Mouse (Mus musculus) layer of hippocampus, adult 18-20 months (tissue): ENCODE measurements at regions not wholly inside any gene's neighbourhood (a gene's known extent, or its start where the extent isn't known, plus 50 kb on each side); places are given as distances from the start of the nearest gene placed in this dataset.

Source experiments
- DNase-seq, 2 experiments: peaks; one replicate each; pipeline ENCODE4 v3.0.0; 2022; ENCODE audit warnings: low spot score in 2 of 2

DNA sequence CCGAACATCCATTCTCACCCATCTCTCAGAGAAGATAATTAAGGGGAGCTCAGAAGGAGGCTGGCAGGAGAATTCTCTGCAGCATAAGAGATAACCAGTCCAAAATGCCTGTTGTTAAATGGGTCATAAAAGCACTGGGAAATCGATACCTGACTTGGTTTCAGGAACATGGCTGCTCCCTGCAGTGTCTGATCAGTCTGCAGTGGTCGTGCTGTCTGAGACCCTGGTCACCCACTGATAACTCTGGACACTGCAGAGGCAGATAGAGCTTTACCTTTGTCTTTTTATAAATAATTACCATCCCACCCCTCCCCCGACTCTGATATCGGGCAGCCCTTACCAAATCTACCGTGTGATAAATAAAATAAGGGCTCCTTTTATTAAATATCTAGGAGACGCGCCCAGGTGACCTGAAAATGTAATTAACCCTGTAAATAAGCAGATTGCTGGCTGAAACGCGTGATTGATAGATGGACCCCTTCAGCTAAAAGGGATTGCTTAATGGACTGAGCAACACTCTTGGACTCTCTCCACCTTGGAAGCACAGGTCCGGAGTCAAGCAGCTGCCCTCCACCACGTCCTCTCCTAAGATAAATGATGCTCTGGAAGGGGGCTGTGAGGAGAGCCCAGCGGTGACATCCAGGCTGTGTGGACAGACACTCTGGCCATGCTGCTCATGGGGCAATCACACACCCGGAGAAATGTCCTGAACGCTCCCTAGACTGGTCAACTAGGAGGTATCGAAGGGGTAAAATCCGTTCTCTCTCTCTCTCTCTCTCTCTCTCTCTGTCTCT lies 384.4 kb downstream of the Mtx2 start:
- DNase-seq = no peak

DNA sequence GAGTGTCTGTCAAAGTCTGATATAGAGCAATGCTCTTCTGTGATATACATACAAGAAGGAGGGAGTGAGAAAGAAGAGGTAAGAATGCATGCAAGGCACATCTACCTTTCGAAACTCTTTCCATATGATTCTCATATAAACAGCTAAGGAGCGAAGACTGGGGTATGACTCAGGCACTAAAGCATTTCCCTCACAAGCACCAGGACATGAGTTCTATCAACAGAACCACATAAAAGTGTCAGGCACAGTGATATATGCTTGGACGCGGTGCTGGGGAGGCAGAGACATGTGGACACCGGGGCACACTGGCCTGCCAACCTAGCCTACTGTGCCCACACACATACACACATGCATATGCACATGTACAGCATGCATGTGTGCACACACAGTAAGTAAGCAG lies 391.3 kb downstream of the Mtx2 start:
- no peak for DNase-seq

DNA sequence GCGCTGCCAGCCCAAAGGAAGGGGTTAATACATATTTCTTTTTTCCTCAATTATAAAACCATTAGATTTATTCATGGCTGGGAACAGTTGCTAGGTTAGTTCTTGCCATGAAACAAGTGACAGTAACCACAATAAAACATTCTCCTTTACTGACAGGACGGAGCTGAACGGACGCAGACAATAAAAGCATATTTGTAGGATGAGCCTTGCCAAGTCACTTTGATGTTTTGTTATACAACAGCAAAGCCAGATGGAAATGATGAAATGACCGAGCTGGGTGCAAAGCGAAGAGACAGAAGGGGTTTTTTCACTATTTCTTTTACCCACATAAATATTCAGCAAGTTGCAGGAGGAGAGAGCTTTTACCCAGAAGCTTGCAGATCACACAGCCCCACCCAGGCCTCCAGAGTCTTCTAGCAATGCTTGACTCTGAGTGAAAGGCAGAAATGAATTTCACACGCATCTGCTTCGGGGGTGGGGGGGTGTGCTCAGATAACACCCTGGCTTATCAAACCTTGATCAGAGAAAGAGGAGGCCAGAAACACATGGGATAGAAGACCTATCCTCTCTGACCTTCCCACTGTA lies 395.3 kb downstream of the Mtx2 start:
- DNase-seq = peak; percentile 37 to 72

DNA sequence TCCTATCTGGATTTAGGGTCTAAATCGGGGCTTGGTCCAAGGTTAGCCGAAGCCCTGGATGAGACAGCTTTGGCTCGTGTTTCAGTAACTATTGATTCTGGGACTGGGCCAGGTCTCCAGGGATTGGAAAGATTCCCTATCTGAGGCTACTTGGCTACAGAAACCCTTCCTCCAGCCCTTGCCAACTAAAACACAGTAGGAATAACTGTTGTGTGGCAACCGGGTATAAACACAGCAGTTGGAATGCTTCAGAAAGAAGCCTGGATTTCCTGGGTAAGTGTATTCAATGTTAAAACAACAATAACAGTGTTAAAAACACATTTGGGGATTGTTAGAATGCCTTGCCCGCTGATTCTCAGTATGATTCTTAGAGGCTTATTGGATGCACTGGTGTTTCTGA lies 398.8 kb downstream of the Mtx2 start:
- peak; percentile 8 to 48 for DNase-seq

DNA sequence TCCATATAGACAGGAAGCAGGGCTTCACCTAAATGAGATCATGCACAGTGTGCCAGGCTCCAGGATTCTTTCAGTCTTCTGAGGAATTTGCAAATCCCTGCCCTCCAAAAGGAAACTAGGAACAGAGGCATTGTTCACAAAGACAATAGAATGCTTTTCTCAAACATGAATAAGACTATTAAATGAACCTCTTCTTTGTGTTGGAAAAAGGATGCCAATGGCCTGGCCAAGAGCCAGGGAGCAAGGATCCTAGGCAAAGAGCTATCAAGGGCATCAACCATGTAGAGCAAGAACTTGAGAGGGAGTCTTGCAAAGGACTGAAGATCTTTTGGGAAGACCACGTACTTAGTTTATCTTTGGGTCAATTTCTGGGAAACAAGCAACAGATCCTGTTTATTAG lies 415.4 kb downstream of the Mtx2 start:
- no peak for DNase-seq

DNA sequence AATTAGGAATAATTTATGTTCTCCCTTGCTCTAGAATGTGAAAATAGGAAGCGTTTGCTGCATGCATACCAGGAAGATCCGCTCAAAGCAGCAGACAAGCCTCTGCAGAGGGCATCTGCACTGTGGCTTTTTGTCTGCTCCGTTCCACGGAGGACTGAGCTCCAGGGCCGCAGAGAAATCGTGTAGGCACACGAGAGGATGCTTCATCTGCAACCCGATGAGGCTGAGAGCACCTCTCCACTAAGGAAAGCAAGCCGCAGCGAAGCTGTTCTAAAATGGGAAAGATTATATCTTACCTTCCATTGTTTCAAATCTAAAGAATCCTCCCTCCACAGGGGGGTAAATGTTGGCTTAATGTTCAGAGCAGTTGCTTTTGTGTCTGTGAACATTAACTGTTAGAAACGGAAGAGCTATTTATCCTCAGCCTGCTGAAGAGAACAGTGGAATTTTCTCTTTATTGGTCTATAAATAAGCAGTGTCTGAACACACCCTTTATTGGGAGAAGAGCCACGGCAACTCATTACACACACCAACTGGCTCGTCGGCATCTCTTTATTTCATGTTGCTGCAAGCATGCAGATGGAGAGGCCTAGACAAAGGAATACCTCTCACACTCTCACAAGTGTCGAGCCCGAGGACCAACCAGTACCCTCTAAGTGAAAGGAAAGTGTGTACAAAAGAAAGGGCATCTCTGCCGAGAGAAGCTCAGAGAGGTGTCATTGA lies 414.6 kb upstream of the Hnrnpa3 start:
- peak in 1 of 2 experiments; percentile 55 for DNase-seq

DNA sequence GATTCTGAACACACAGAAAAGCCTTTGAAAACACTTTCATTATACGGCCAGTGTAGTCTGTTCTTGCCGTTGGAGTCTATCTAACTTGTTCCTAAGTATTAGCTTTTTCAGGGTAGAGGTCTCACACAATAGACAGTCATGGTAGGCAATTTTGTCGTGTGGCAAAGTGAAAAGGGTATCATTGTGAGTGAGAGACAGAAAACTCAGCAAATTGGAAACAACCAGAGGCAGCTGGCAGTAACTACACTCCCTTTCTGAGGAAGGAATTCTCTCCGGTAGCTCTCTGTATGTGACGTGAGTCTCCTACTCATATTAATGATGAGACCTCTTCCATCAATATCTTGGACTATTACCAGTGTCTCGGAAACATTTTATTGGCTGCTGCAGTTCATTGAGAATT lies 413.8 kb upstream of the Hnrnpa3 start:
- no peak for DNase-seq

DNA sequence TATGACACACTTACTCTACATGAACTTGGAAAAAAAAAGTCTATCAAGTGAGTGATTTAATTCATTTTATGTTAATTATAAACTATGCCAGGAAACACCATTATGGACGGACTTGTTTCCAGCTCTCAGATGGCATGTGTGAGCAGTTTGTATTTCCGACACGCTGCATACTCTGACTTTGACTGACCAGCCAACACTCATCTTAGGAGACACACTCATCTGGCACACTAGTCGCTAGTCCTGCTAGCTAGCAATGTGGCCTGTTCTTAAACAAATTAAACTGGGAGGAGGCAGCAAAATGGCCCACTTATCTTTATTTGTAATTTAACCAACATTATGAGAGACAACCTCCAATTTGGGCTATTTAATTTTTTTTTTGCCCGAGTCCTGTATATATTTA lies 413.4 kb upstream of the Hnrnpa3 start:
- DNase-seq = no peak

DNA sequence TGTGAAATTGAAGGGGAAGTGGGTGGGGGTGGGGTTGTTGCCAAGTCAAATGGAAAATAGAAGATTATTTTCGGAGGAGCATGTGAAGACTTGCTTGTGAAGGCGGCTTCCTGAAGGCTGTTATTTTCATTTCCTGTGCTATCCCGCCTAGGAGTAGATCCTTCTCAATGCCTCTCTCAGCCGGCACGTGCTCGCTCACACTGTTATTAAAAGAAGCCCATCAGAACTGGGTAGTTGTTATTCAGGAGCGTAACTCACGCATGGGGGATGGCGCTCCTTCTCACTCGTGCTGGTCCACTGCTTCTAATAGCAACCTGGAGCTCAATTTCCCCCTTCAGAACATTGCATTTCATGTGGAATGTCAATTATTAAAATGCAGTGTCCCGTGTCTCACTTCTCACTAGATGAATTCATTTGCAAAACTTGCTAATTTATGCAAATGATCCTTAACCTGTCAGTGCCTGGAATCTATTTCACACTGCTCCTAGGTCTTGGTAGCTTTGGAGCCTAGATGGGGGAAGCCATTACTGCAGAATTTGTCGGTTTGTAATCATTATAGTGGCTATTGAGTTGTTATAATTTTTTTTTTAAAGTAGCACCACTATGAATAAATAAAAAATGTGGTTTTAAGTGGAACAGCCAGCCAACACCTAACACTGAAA lies 412.8 kb upstream of the Hnrnpa3 start:
- no peak for DNase-seq

DNA sequence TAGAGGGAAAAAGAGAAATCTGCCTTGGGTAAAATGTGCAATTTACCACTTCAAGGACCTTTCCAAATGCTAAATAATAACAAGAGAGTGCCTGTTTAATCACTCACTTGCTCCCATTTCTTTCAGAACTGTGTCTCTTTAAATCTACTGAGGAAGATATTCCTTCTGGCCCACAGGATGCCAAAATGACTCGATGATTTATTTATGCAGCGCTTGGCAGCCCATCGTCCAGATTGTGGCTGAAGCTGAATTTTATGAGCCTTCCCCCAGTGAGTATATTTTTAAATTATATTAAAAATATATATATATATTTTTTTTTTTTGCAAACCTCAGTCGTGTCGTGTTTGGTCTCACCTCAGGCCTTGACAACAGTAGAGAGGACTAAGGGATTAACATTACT lies 410.8 kb upstream of the Hnrnpa3 start:
- DNase-seq = no peak

DNA sequence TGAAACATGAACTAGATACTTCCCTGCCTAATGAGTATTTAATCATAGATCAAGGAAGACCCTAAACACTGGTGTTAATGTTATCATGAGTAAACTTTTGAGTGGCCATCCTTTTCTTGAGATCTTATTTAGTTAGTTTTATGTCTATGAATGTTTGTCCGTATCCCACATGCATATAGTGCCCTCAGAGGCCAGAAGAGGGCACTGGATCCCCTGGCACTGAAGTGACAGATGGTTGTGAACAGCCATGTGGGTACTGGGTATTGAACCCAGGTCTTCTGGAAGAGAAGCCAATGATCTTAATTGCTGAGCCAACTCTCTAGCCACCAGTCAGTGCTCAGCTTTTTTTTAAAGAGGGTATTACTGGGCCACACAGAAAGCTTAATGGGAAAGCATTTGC lies 408.6 kb upstream of the Hnrnpa3 start:
- DNase-seq = no peak

DNA sequence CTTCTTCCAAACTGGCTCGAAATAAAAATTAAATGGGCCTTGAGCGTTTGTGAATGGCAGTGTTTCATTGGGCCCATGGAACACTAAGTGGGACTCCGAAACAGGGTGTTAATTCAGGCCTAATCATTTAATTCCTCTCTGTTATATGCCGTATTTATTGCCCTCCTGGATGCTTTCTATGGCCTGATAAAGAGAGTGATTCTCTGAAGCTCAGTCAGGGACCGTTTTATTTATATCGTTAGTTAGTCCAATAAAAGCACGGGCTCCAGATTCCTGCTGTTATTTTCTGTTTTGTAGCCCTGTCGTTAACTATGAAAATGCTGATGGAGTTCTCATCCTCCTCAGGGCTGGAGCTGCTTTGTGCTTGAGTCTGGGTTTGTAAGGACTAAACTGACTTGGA lies 406.2 kb upstream of the Hnrnpa3 start:
- no peak for DNase-seq

DNA sequence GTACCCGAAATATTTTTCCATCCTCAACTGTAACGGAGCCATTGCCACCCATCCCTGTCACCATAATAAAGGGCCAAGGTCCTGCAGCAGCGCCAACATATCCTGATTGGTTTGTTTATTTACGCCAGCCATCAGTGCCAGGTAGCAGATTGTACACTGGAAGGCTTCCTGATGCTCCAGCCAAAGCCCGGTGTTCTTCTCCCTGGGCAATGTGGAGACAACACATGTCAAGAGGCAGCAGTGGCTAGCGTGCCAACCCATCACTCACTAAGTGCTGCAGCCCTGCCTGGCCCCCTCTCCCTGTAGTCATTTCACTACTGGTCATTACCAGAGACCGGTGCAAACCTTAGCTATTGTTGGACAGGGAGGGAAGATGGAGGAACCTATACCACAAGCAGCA lies 393.8 kb upstream of the Hnrnpa3 start:
- no peak for DNase-seq

DNA sequence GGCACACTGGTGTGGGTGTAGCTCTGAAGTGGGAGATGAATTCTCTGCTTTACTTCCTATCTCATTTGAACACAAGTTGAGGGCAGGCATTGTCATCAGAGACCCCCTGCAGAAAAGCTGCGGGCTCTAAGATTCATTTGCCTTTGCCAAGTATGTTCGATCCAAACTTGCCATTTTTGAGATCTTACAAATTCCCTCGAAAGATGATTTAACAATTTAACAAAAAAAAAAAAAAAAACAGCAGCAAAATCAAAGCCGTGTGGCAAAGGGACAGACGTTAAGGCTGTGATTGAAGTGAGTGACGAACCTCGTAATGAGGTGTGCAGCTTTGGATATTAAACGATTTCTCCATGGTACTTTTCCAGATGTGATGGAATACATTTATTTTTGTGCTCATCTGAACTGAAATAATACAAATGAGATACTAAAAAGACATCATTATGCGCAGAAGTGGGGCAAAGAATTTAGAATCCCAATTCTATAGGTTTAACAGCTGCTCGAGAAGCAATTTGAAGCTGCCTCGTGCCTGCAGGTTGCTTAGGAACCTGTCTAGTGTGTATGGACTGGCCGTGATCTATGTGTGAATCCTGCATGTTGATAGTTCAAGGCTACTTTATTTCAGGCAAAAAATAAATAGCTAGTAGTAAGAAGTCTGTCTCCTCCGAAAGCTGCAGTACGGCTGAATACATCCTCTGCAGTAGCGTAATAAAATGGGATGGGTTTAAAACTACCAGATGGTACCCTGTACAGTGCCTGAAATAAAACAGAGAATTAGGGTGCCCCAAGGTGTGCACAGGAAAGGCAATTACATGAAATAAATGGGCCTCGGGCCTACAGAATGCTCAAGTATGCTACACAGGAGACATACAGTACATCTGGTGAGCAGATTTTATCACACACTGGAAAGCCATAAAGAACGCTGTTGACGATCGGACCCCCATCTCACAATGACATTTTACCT lies 393.0 kb upstream of the Hnrnpa3 start:
- DNase-seq = no peak

DNA sequence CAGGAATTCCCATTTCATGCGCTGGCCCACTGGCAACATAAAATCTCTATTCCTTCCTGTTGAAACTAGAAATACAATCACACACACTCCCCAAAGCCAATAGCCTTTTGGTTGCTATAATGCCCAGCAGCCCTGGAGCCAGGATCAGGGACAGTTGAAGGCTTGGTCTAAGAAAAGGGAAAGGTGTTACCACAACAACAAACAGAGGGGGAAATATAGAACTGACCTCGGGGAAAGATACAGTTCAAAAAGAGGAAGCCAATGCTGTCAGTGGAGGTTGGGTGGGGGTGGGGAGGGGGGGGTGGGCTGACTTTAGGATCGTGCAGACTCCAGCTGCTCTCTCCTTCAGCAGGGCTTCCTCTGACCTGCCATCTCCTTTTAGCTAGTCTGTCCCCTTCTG lies 391.1 kb upstream of the Hnrnpa3 start:
- no peak for DNase-seq

DNA sequence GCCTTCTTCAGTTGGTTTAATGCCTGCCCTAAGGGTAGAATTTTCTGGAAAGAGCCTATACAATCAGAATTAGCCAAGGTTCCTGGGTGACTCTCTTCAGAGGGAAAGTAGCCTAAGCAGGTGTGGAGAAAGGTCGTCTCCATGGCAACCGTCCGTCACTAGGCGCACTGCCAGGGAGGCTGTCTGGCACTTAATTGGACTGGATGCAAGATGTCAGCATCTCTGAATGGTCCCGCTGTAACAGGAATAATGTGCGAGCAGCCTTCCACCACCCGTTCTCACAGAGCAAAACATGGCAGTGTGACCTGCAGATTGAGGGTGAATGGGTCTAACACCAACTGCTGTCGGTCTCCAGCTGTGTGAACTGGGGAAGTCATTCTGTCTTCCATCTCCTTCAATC lies 389.6 kb upstream of the Hnrnpa3 start:
- no peak for DNase-seq

DNA sequence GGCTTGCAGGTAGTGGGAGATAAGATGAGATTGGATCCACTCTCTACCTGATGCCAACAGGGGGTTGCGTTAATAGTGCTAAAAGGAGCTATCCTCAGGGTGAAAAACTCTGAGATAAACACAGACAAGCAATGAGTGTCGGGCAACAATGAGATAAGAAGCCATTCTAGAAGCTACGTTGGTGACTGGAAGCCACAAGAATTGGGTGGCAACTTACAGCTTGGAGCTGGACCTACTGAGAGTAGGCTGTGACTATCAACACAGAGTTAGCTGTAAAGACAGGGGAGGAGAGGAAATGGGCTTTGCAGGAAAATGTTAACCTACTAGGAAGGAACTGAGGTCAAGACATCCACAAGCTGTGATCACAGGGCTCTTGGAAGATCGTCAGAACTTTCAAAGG lies 388.9 kb upstream of the Hnrnpa3 start:
- DNase-seq = no peak

DNA sequence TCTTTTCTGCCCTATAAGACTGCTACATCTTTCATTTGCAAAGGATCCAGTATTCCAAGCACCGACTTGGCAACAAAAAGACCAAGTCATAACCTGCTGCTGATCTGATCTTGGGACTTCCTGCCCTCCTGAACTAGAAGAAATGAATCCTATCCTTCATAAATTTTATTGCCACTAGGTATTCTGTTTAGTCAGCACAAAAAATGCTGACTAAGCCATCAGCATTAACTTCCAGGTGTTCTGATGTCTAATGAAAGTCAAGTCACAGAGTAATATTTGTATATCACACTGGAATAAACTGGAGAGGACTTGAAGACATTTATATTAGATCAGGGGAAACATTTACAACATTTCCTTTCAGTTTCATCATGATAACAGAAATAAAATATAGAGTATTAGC lies 371.2 kb upstream of the Hnrnpa3 start:
- DNase-seq = no peak

DNA sequence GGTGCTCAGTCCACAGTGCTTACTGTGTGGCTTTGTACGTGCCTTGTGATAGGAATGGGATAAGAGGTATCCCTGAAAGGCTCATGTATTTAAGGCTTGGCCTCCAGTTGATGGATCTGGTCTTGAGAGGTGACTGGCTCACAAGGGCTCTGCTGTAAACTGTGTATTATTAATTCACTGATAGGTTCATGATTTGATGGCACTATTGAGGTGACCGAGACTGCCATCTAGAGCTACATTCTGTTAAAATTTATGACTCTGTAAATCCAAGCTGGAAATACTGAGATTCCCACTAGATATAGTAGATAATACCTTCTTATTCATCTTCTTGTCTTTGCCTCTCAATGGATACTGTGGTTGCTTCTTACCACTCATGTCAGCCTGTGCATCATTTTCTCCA lies 367.4 kb upstream of the Hnrnpa3 start:
- peak in 1 of 2 experiments; percentile 28 for DNase-seq

DNA sequence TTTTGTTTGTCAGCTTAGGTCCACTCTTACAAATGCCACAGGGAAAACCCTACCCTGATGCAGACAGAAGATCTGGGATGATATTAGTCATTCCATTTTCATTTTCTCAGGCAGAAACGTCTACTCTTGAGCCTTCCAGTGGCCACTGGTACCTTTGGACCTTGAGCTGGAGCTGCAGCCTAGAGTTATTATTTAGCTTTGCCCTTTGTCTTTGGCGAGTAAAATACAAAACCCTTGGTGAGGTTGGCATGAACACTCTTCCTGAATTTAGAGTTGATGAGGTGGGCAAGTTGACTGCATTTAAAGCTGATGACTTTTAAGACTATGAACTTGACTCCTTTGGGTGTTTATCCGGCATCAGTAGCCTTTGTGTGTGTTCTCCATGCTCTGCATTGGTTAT lies 352.2 kb upstream of the Hnrnpa3 start:
- no peak for DNase-seq

DNA sequence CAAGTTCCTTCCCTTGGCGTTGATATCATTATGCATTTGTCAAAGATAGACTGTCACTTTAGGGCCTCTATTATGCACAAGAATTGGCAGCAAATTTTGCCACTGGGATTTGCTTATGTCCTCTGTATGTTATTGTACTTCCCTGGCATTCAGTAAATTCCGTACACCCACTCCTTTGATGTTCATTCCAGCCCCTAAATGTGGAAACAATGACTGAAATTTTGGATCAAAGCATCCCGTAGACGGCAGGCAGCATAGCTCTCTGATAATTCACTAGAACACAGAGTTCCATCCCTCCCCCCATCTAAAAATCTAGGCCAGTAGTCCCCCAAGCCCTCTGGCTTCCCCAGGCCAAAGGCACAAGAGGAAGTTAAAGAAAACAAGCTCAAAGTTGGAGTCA lies 347.9 kb upstream of the Hnrnpa3 start:
- DNase-seq = no peak
